Mouse (Mus musculus): ENCODE data around the gene Arhgap5. TPM values are rescaled to one million over a fixed set of nuclear protein-coding genes. Genes with fewer than 3 reads are reported as not detected.

Arhgap5 gene
- polyA plus RNA-seq, 1 experiment = 74.7 TPM

DNA sequence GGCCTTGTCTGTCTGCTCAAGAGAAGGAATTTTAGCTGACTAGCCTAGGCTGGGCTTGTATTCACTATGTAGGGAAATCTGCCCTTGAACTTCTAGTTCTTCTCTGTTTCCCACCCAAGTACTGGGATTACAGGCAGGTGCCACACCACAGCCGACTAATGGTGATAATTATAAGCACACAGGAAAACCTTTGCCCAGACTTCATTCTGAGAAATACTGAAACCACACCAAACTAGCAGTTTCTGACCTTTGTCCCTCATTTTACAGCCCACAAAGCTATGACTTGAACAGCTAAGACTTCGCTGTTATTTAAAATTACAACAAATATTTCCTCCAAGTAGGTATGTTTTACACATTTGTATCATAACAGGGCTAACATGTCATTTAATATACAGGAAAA is 98.7 kb downstream of the Arhgap5 start:
- TF ChIP-seq POLR2A (IDR thresholded peaks at IDR 0.05; ENCODE audit: borderline replicate concordance, insufficient read depth, low read length) = no peak
- no peak for TF ChIP-seq CTCF (IDR thresholded peaks at IDR 0.05; ENCODE audit: borderline replicate concordance, insufficient read depth, low read depth, low read length)
- DNase-seq = no peak
- no peaks in the 10 kb centered on the region; the same call in 1 of the 2 replicates for H3K4me1 ChIP-seq (ENCODE audit: control insufficient read depth, insufficient read depth, low read length)
- H3K4me3 ChIP-seq (replicated peaks; ENCODE audit: insufficient read depth, low read depth, low read length) = peak overlapping the region; percentile 97
- peak overlapping the region; percentile 23 for H3K27ac ChIP-seq (ENCODE audit: insufficient read depth, low read length)
- WGBS = 17% methylated on average over 2 of the region's 2 CpGs
- H3K27me3 ChIP-seq (ENCODE audit: control insufficient read depth, insufficient read depth, low read length) = no peaks in the 10 kb centered on the region

DNA sequence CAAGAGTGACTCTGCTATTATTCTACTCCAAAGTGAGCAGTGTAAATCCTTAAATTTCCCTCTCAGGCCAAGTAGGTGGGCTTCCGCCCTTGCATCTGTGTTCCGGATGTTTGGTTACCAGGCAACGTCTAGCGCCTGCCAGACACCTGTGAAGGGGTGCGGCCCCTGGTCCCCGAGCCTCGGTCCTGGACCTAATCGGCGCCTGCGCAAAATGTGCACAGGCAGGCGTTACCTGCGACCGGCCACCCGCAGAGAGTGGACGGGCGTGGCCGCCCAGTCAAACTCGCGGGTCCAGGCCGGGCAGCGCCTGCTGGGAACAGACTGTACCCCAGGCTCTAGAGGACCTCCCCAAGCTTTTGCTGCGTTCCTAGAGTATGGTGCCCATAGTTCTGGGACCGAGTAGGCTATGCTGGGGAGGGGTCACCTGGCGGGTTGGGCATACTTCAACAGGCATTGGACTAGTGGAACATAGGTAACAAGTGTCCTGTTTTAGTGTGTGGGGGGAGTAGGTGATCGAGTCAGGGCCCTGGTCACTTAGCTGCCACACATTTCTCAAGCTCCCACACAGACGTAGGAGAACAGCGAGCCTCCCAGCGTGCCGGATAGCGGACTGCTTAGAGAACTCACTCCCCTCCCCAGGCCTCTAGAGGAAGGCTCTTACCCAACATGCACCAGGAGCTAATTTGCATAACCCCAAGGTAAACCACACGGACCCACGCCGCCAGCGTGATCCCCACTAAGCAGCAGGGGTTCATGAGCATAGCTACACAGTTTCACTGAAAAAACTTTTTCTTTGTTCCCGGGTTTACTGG is 99.3 kb downstream of the Arhgap5 start:
- TF ChIP-seq POLR2A (IDR thresholded peaks at IDR 0.05; ENCODE audit: borderline replicate concordance, insufficient read depth, low read length) = peak; percentile 89
- TF ChIP-seq CTCF (IDR thresholded peaks at IDR 0.05; ENCODE audit: borderline replicate concordance, insufficient read depth, low read depth, low read length) = no peak
- Histone ChIP-seq H3K4me1 (ENCODE audit: control insufficient read depth, insufficient read depth, low read length) (no peaks in the 10 kb centered on the region; the same call in 1 of the 2 replicates), H3K4me3 (replicated peaks; ENCODE audit: insufficient read depth, low read depth, low read length) (peak overlapping the region; percentile 97), H3K27ac (ENCODE audit: insufficient read depth, low read length) (peak overlapping the region; percentile 100), H3K27me3 (ENCODE audit: control insufficient read depth, insufficient read depth, low read length) (no peaks in the 10 kb centered on the region)
- peak; percentile 91 for DNase-seq
- under 1% methylated on average over 35 of the region's 35 CpGs for WGBS

DNA sequence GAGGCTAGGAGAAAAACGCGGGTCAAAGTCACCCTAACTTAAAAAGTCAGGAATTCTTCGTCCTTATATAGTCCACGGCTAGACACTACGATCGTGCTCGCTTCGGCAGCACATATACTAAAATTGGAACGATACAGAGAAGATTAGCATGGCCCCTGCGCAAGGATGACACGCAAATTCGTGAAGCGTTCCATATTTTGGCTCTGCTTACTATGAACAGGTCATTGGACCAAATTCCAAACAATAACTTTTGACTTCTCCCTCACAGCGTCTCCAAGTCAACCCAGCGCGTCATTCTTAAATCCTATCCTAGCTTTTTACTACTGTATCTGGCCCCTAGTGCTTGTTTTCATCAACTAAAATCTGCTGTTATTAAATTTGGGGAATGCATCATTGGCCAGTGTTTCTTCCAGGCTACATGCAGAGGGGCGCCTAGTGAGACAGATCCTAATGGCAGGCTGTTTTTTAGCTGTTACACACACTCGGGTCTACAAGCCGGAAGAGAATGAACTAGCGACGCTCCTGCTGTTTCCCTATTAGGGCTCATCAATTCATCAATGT is 100.0 kb downstream of the Arhgap5 start:
- under 1% methylated on average over 21 of the region's 21 CpGs for WGBS
- no peaks in the 10 kb centered on the region for H3K27me3 ChIP-seq (ENCODE audit: control insufficient read depth, insufficient read depth, low read length)
- DNase-seq = peak in 1 of 2 experiments; percentile 85
- TF ChIP-seq CTCF (IDR thresholded peaks at IDR 0.05; ENCODE audit: borderline replicate concordance, insufficient read depth, low read depth, low read length) (no peak), POLR2A (IDR thresholded peaks at IDR 0.05; ENCODE audit: borderline replicate concordance, insufficient read depth, low read length) (no peak)
- H3K4me3 ChIP-seq (replicated peaks; ENCODE audit: insufficient read depth, low read depth, low read length) = peak overlapping the region; percentile 97
- H3K27ac ChIP-seq (ENCODE audit: insufficient read depth, low read length) = peak overlapping the region; percentile 100
- H3K4me1 ChIP-seq (ENCODE audit: control insufficient read depth, insufficient read depth, low read length) = no peaks in the 10 kb centered on the region; the same call in 1 of the 2 replicates

DNA sequence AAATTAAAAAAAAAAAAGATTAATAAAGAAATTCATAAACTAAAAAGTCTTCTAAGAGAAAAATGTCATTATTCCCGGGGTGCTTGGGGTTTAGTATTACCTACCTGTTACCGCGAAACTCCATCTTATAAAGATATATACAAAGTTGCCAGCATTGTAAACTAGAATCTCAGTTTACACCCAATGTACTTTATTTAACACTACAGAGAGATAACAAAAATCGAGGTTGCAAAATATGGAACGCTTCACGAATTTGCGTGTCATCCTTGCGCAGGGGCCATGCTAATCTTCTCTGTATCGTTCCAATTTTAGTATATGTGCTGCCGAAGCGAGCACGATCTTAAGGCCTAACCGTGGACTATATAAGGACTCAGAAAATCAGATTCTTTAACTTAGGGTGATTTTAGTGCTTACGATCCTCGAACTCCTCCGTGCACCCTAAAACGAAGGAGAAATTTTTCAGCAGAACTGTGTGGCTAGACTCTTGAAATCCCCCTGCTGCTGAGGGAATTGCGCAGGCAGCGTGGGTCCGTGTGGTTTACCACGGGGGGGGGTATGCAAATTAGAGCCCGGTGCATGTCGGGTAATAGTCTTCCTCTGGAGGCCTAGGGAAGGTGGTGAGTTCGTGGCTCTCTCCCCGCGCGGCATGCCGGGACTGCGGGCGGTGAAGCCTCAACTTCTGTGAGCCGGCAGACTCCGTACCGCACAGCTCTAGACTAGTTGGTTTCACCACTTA is 100.7 kb downstream of the Arhgap5 start:
- H3K27me3 ChIP-seq (ENCODE audit: control insufficient read depth, insufficient read depth, low read length) = no peaks in the 10 kb centered on the region
- H3K4me3 ChIP-seq (replicated peaks; ENCODE audit: insufficient read depth, low read depth, low read length) = peak overlapping the region; percentile 97
- under 1% methylated on average over 33 of the region's 33 CpGs for WGBS
- peak overlapping the region; percentile 99 for H3K27ac ChIP-seq (ENCODE audit: insufficient read depth, low read length)
- no peaks in the 10 kb centered on the region; the same call in 1 of the 2 replicates for H3K4me1 ChIP-seq (ENCODE audit: control insufficient read depth, insufficient read depth, low read length)
- DNase-seq = peak; percentile 95 to 97
- TF ChIP-seq POLR2A (IDR thresholded peaks at IDR 0.05; ENCODE audit: borderline replicate concordance, insufficient read depth, low read length) (peak; percentile 7; the same call in 1 of the 2 replicates), CTCF (IDR thresholded peaks at IDR 0.05; ENCODE audit: borderline replicate concordance, insufficient read depth, low read depth, low read length) (no peak)

DNA sequence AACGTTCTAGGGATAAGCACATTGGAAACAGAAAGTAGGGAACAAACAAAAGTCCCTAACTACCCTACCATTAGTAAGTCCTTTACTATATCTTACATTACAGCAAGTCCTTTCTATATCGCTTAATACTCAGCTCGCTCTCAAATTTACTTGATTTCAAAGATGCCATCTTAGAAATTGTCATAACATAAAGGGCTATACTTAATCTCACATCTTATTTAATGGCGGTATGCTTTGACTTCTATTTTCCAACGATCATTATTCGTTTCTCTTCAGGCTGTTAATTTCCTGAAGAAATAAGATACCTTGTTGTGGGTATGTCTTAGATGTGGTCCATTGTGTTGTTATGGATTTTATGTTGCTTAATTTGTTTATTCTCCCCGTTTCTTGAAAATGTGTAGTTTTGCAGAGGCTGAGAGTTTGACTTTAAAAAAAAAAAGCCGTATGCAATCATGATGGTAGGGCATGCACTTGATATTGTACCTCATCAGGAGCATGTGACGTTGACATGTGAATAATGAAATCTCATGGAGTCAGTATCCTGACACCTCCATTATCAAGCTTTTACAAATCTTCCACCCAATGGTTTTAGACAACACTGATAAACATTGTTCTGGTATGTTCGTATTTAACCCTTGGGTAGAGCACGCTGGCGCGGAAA is 101.3 kb downstream of the Arhgap5 start:
- Histone ChIP-seq H3K4me1 (ENCODE audit: control insufficient read depth, insufficient read depth, low read length) (no peaks in the 10 kb centered on the region; the same call in 1 of the 2 replicates), H3K27ac (ENCODE audit: insufficient read depth, low read length) (no peak overlapping the region), H3K4me3 (replicated peaks; ENCODE audit: insufficient read depth, low read depth, low read length) (peak overlapping the region; percentile 97), H3K27me3 (ENCODE audit: control insufficient read depth, insufficient read depth, low read length) (no peaks in the 10 kb centered on the region)
- DNase-seq = peak in 1 of 2 experiments; percentile 15
- TF ChIP-seq POLR2A (IDR thresholded peaks at IDR 0.05; ENCODE audit: borderline replicate concordance, insufficient read depth, low read length) (no peak), CTCF (IDR thresholded peaks at IDR 0.05; ENCODE audit: borderline replicate concordance, insufficient read depth, low read depth, low read length) (no peak)
- 46% methylated on average over 13 of the region's 13 CpGs for WGBS

DNA sequence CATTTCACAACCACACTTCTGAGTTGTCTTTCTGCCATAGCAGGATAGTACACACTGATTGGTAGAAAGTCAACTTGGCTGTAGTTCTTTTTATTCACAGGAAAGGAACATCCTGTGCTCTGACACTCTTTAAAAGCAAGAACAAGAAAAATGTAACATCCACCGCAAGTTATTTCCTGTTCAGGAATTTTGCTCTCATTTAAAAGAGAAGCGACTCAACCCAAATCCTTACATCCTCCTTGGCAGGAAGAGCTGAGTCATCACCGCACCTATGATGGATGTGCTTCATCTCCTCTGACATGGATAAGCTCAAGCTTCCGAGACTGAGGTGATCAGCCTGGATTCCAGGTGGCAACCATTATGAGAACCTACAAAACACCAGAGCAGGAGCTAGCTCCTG is 103.6 kb downstream of the Arhgap5 start:
- H3K27ac ChIP-seq (ENCODE audit: insufficient read depth, low read length) = no peak overlapping the region
- WGBS = 89% methylated on average over 4 of the region's 4 CpGs
- no peaks in the 10 kb centered on the region for H3K27me3 ChIP-seq (ENCODE audit: control insufficient read depth, insufficient read depth, low read length)
- no peak overlapping the region for H3K4me3 ChIP-seq (replicated peaks; ENCODE audit: insufficient read depth, low read depth, low read length)
- no peaks in the 10 kb centered on the region; the same call in 1 of the 2 replicates for H3K4me1 ChIP-seq (ENCODE audit: control insufficient read depth, insufficient read depth, low read length)
- TF ChIP-seq POLR2A (IDR thresholded peaks at IDR 0.05; ENCODE audit: borderline replicate concordance, insufficient read depth, low read length) (no peak), CTCF (IDR thresholded peaks at IDR 0.05; ENCODE audit: borderline replicate concordance, insufficient read depth, low read depth, low read length) (no peak)
- no peak for DNase-seq

DNA sequence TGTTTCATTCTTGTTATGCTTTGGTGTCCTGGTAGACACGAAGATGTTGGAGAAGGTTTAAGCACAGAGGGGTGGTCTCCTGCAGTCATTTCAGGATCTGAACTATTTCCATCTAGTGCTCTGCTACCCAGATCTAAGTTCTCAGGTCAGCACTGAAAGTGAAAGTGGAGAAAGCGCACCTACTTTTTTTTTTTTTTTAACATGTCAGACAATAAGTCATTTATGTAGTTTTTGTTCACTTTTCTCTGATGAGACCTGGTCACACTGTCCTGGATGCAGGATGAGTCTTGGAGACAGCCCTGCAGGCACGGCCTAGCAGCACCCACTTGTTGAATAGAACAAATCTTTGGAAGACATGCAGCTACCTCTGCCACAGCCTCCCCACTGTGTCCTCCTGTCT is 111.9 kb downstream of the Arhgap5 start:
- no peaks in the 10 kb centered on the region for H3K27me3 ChIP-seq (ENCODE audit: control insufficient read depth, insufficient read depth, low read length)
- no peaks in the 10 kb centered on the region for H3K4me1 ChIP-seq (ENCODE audit: control insufficient read depth, insufficient read depth, low read length)
- H3K27ac ChIP-seq (ENCODE audit: insufficient read depth, low read length) = no peak overlapping the region
- no peak overlapping the region for H3K4me3 ChIP-seq (replicated peaks; ENCODE audit: insufficient read depth, low read depth, low read length)
- no peak for DNase-seq
- TF ChIP-seq POLR2A (IDR thresholded peaks at IDR 0.05; ENCODE audit: borderline replicate concordance, insufficient read depth, low read length) = no peak
- no peak for TF ChIP-seq CTCF (IDR thresholded peaks at IDR 0.05; ENCODE audit: borderline replicate concordance, insufficient read depth, low read depth, low read length)
- 87% methylated on average over 3 of the region's 3 CpGs for WGBS
